Mouse (Mus musculus): ENCODE results near the gene Nfib.
"Not testable (repeated sequence)": the region's sequence is repeated elsewhere in the genome, so short reads cannot be mapped to it uniquely, and the experiment has no call there.

Nfib gene

DNA sequence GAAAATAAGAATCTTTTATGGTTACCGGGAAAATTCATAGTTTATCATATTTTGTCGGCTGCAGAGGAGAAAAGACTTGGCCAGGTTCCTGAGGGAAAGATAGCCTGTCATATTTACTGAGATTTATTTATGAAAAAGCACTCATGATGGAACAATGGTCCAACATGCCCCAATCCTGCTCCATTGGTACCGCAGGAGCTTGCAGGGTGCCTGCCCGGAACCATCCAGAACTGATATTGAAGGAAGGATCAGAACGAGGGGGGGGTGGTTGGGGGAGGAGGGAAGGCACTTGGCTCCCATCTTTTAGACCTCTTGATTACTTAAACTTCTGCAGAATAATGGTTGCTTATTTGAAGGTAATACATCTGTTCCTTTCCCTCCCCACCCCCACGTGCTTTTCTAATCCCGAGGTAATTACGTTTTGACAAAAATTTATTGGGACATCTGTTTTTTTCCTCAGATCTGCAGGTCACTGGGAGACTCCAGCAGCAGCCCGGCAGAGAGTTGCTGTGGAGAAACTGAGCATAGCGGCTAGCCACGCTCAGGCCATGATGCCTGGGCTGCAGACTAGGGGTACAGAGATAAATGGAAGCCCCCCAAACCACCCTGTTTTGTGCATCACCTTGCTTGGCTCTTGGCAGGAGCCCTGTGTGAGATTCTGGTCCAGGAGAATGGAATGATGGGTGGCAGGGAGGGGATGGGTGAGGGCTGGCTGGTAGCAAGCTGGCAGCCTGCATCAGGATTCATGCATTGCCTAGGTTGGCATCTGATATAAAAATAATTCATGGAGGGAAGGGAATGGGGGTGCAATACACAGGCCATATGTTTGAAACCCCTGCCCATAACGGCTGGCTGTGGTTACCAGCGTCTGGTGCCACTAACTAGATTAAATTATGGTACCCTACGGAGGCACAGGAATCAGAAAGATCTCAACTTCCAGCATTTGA is 437.4 kb downstream of the Nfib start:
- in situ Hi-C loops (cut with MseI, MboI): no loop called here

- in situ Hi-C loops (cut with MseI, MboI): no loop called here
Observed at GRCm38 (mm10) chr4:82266066-82266619, 439.4 kb downstream of the Nfib start.

DNA sequence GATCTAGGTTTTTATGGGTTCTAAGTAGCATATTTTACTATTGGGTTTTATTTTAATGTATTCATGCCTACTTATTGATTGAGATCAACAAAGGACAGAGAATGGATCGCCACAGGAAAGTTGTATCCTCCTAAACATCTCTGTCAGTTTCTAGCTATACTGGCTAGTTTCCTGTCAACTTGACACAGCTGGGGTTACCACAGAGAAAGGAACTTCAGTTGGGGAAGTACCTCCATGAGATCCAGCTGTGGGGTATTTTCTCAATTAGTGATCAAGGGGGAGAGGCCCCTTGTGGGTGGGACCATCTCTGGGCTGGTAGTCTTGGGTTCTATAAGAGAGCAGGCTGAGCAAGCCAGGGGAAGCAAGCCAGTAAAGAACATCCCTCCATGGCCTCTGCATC is 447.0 kb downstream of the Nfib start:
- in situ Hi-C loops (cut with MseI, MboI): not testable (repeated sequence)

GRCm38 (mm10) chr4:82252054-82252453 is 453.5 kb downstream of the Nfib start:
- in situ Hi-C loops (cut with MseI, MboI): no loop called here

DNA sequence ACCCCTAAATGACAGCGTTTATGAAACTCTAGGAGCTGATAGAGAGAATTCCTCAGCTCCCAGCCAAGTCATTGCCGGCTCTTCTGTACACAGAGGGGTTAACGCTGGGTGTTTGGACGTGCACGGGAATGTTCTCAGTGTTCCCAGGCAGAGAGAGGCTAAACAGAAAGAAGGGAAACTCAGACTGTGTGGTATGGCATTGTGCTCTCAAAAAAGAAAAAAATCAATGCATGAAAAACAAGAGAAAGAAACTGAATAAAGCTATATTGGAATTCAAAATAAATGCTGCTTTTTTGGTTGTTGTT is 455.2 kb downstream of the Nfib start:
- in situ Hi-C loops (cut with MseI, MboI): no loop called here

DNA sequence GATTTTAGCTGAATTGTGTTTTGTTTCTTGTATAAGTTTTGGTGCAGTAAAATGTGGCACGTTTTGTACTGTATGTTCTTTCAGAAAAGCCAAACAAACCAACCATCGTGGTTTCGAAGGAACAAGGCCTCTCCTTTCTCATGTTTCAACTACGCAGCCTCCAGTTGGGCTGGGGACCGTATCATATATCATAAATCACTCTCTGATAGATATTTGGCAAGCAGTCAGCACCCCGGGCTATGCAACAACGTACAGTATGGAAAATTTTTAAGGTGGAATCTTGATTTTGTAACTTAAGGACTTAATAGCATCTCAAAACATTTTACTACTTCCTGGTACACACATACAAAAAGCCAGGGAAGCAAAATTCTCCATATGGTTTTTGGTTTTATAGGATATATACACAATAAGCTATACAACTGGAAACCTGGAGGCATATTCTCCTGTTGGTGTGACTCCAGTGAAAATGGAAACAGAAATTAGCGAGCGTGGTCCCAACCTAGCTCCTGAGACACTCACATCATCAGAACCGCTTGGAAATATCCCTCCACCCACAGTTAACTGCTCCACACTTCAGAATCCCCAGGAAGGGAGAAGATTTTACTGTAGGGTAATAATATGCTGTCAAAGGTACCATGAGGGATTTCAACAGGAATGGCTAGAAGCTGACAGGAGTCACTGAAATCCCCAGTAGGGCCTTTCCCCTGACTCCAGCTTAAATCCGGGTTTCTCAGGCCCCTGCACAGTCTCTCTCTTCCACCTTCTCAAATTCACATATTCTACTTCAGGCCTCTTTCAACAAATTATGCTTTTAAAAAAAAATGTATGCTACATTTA is 455.8 kb downstream of the Nfib start:
- in situ Hi-C loops (cut with MseI, MboI): no loop called here

DNA sequence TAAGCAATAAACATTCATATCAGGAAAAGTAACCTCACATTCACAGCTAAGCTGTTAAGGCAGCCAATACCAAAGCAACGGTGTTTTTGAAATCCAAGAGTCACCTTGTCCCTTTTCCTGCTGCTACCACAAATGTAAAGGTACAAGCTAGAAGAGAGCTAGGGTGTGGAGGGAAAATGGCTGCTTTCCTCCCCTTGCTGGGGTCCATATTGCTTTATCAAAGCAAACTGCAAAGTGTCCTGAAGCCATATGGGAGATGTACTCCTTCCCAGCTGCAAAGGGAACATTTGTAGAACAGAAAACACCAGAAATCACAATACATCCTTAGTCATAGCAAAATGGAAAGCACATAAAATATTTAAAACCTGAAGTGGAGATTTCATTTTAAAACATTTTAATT is 456.6 kb downstream of the Nfib start:
- in situ Hi-C loops (cut with MseI, MboI): no loop called here

- in situ Hi-C loops (cut with MseI, MboI): no loop called here
Observed at GRCm38 (mm10) chr4:82248031-82248430, 457.5 kb downstream of the Nfib start.

GRCm38 (mm10) chr4:82246290-82246689 is 459.3 kb downstream of the Nfib start:
- in situ Hi-C loops (cut with MseI, MboI): no loop called here
